Mouse (Mus musculus) ES-E14 (cell line): Measurements from ENCODE around the gene Ms4a4d.

ENCODE experiments used
- CHD2 ChIP-seq: IDR thresholded peaks from 2 replicates; pipeline ENCODE4 v1.6.1; 2014; ENCODE audit warnings: mild to moderate bottlenecking, low read depth, low read length, inconsistent platforms
- HCFC1 ChIP-seq: IDR thresholded peaks from 2 replicates; pipeline ENCODE4 v1.6.1; 2012; ENCODE audit warnings: low read length, inconsistent platforms, borderline replicate concordance; ENCODE audit not compliant: insufficient read depth
- MAFK ChIP-seq: IDR thresholded peaks from 2 replicates; pipeline ENCODE4 v1.6.1; 2014; ENCODE audit warnings: mild to moderate bottlenecking, low read depth, low read length, inconsistent platforms; ENCODE audit not compliant: insufficient read depth
- ZC3H11A ChIP-seq: IDR thresholded peaks from 2 replicates; pipeline ENCODE4 v1.6.1; 2012; ENCODE audit warnings: low read depth, mild to moderate bottlenecking, inconsistent platforms, low read length, borderline replicate concordance
- ZNF384 ChIP-seq: IDR thresholded peaks from 2 replicates; pipeline ENCODE4 v1.6.1; 2012; ENCODE audit warnings: low read depth, low read length, inconsistent platforms

- no peak for TF ChIP-seq ZNF384
- no peak for TF ChIP-seq CHD2
- no peak for TF ChIP-seq ZC3H11A
- no peak for TF ChIP-seq MAFK
- TF ChIP-seq HCFC1: no peak
These were observed 42.1 kb upstream of the Ms4a4d start for GRCm38 (mm10) chr19:11494519-11494918.
